Mouse (Mus musculus) neural tube, embryonic 11.5 days (tissue): Measurements from ENCODE around the gene Mrpl22. TPM values are rescaled to one million over a fixed set of nuclear protein-coding genes. Genes with fewer than 3 reads are reported as not detected.
"Not testable (repeated sequence)": the region's sequence is repeated elsewhere in the genome, so short reads cannot be mapped to it uniquely, and the experiment has no call there.

Source experiments
- ATAC-seq: fragments of 200-750 bp; cut with Nextera tagmentation; 2 replicates; pipeline ENCODE4 v1.8.0; 2017; ENCODE audit warnings: moderate number of reproducible peaks, mild to moderate bottlenecking, moderate TSS enrichment, moderate library complexity; ENCODE audit not compliant: insufficient read depth, low FRiP score, low TSS enrichment
- DNase-seq: peaks from one replicate; pipeline ENCODE4 v3.0.0-alpha.2; 2015; ENCODE audit warnings: low spot score
- H3K27ac ChIP-seq: fragments of 300-500 bp; sonication (generic); 2 replicates; pipeline ENCODE4 v1.5.1; 2014; ENCODE audit warnings: low read depth, mild to moderate bottlenecking, low read length
- H3K27me3 ChIP-seq: fragments of 300-500 bp; sonication (generic); 2 replicates; pipeline ENCODE4 v1.6.1; 2014; ENCODE audit warnings: mild to moderate bottlenecking, low read length, mixed read lengths; ENCODE audit not compliant: control insufficient read depth, insufficient read depth
- H3K36me3 ChIP-seq: fragments of 300-500 bp; sonication (generic); 2 replicates; pipeline ENCODE4 v1.6.1; 2014; ENCODE audit warnings: mild to moderate bottlenecking, low read length, moderate library complexity, mixed read lengths; ENCODE audit not compliant: control insufficient read depth, insufficient read depth
- H3K4me1 ChIP-seq: fragments of 300-500 bp; sonication (generic); 2 replicates; pipeline ENCODE4 v1.6.1; 2014; ENCODE audit warnings: low read length, mixed read lengths; ENCODE audit not compliant: control insufficient read depth, insufficient read depth
- H3K4me2 ChIP-seq: fragments of 300-500 bp; sonication (generic); 2 replicates; pipeline ENCODE4 v1.6.1; 2014; ENCODE audit warnings: low read depth, mild to moderate bottlenecking, moderate library complexity
- H3K4me3 ChIP-seq: fragments of 300-500 bp; sonication (generic); 2 replicates; pipeline ENCODE4 v1.5.1; 2014; ENCODE audit warnings: low read depth, low read length
- H3K9ac ChIP-seq: fragments of 300-500 bp; sonication (generic); 2 replicates; pipeline ENCODE4 v1.6.1; 2014; ENCODE audit warnings: mild to moderate bottlenecking, low read length
- H3K9me3 ChIP-seq: fragments of 300-500 bp; sonication (generic); 2 replicates; pipeline ENCODE4 v1.6.1; 2016; ENCODE audit warnings: low read length; ENCODE audit not compliant: control insufficient read depth
- WGBS: fragments of 180-500 bp; shearing (Covaris S2); extraction: QIAGEN DNeasy Blood & Tissue Kit; methylation state at CpG from one replicate; pipeline ENCODE4 v1.1.7; 2014; 5-methylcytosine and 5-hydroxymethylcytosine counted together
- polyA plus RNA-seq: library from polyadenylated mRNA; unstranded; fragments of >200 nt; fragmentation: Nextera tagmentation; extraction: Ambion mirVana; gene quantifications from 2 replicates; pipeline ENCODE4 v1.2.1, GENCODE M21; 2014

Mrpl22 gene
- polyA plus RNA-seq, 1 experiment from 2014 or later: 123 TPM

DNA sequence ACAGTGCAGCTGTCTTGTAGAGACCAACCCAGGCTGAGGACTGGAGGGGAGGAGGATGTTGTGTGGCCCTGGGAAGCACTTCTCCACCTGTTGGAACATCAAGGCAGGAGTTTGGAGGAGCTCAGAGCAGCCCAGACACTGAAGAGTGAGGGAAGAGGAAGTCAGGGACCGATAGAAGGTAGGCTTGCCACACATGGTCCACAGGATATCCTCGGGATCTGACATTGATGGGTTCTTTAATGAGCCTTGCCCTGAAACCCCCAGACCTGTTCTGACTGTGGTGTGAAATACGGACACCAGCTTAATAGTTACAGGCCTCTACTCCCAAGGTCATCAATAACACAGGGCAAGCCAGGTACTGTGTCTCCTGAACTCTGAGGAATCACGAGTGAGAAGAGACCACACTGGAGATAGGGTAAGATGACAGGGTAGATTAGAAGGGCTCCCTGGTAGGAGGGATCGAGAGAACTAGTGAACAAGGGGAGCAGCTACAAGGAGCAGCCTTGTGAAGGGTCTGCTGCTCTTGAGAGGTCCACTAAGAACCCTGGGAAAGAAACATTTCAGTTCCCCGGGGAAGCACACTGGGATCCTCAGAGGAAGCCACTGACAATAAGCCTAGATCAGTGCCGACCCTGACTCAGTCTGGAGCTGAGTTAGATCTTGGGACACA is 42.3 kb downstream of the Mrpl22 start:
- no peak for ATAC-seq
- H3K4me3 ChIP-seq: no peak overlapping the region
- 80% methylated on average over 7 of the region's 7 CpGs for WGBS

DNA sequence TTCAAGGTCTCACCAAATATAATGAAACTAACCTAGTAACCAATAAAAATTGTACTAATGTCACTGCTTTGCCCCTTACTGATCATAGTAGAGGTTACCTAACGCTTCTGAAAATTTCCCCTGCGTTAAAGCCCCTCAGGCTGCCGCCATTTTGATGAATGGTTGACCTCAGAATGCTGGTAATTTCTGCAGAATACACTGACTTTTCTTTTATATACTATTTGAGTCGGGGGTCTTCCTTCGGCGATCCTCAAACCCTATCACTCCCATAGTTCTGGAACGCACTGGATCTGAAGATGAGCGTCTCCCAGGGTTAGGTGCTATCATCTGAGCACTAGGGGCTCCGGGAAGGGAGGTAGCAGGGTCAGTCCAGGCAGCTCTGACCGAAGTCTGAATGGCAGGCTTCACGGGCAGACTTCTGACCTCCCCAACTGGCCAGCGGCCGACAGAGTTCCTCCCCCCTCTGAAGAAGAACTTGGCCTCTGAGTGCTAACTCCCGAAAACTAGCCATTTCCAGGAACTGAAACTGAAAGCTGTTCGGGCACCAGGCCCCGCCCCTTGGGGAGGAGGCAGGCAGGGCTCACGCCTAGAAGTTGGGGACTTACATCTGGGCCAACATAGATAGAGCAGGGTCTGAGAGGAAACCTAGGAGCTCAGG is 43.1 kb downstream of the Mrpl22 start:
- no peak overlapping the region for H3K27ac ChIP-seq
- H3K4me1 ChIP-seq: 0 out of 2 replicates have a peak, but pooled peaks cover 8% of the 10 kb centered on the region
- 43% methylated on average over 15 of the region's 17 CpGs for WGBS
- ATAC-seq (no peak), DNase-seq (peak; percentile 42)
- no peaks in the 10 kb centered on the region for H3K36me3 ChIP-seq
- H3K4me3 ChIP-seq: peak overlapping the region; percentile 26
- H3K9me3 ChIP-seq: no peaks in the 10 kb centered on the region
- no peaks in the 10 kb centered on the region for H3K27me3 ChIP-seq
- peak overlapping the region; percentile 37 for H3K4me2 ChIP-seq
- peak overlapping the region; percentile 44; the same call in 1 of the 2 replicates for H3K9ac ChIP-seq

More for the DNA sequence above, 42.3 kb downstream of the Mrpl22 start:
- H3K4me2 ChIP-seq: no peak overlapping the region
- no peak overlapping the region for H3K9ac ChIP-seq
- H3K27me3 ChIP-seq: no peaks in the 10 kb centered on the region
- H3K27ac ChIP-seq: no peak overlapping the region
- no peaks in the 10 kb centered on the region for H3K9me3 ChIP-seq
- no peak for DNase-seq
- H3K36me3 ChIP-seq: no peaks in the 10 kb centered on the region
- H3K4me1 ChIP-seq: 0 out of 2 replicates have a peak, but pooled peaks cover 8% of the 10 kb centered on the region

- H3K4me3 ChIP-seq, H3K4me2 ChIP-seq, H3K9ac ChIP-seq, H3K4me1 ChIP-seq, H3K27ac ChIP-seq, H3K36me3 ChIP-seq, DNase-seq, H3K9me3 ChIP-seq, ATAC-seq, H3K27me3 ChIP-seq: not testable (repeated sequence)
- 28% methylated on average over 2 of the region's 3 CpGs for WGBS
Measured at GRCm38 (mm10) chr11:58215049-58215430, 43.6 kb downstream of the Mrpl22 start.

DNA sequence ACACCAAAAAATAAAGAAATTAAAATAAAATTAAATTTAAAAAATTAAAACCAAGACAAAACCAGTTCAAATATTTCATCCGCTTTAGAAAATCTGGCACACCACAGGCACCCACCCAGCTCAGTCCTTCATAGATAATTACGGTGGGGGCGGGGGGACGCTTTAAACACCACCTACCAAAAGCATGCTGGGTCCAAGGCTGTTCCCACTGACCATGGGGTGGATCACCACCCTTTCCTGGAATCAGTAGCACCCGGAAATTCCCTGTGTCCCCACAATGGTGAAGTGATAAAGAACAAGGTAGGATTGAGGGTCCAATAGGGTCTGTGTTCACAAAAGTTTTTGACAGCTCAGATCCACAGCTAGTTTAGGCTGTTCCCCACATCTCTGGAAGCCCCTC is 44.4 kb downstream of the Mrpl22 start:
- no peak overlapping the region for H3K9ac ChIP-seq
- ATAC-seq (no peak), DNase-seq (no peak)
- WGBS: 84% methylated on average over 5 of the region's 5 CpGs
- H3K4me3 ChIP-seq: no peak overlapping the region
- no peak overlapping the region for H3K4me2 ChIP-seq
- 0 out of 2 replicates have a peak, but pooled peaks cover 8% of the 10 kb centered on the region for H3K4me1 ChIP-seq
- H3K27ac ChIP-seq: no peak overlapping the region
- no peaks in the 10 kb centered on the region for H3K9me3 ChIP-seq
- no peaks in the 10 kb centered on the region for H3K27me3 ChIP-seq
- no peaks in the 10 kb centered on the region for H3K36me3 ChIP-seq

DNA sequence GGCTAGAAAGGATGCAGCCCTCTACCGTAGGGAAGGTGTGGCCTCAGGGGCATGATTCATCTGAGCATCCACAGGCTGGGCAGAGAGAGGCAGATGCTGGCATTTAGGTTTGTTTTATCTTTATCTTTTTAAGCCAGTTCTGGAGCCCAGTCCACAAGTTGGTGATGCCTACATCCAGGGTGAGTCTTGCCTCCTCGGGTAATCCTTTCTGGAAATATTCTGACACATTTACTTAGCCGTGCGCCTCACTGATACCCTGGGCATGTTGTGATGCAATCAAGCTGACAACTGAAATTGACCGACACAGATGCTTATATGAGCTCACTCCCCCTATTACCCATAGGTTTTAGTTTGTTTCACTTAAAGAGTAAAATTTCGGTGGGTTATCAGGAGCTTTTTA is 45.4 kb downstream of the Mrpl22 start:
- ATAC-seq: no peak

GRCm38 (mm10) chr11:58223751-58224150 is 52.3 kb downstream of the Mrpl22 start:
- H3K36me3 ChIP-seq: no peaks in the 10 kb centered on the region
- H3K4me1 ChIP-seq: no peaks in the 10 kb centered on the region
- no peak overlapping the region for H3K9ac ChIP-seq
- no peak overlapping the region for H3K27ac ChIP-seq
- DNase-seq (no peak), ATAC-seq (no peak)
- 60% methylated on average over 4 of the region's 4 CpGs for WGBS
- H3K4me3 ChIP-seq: no peak overlapping the region
- H3K4me2 ChIP-seq: no peak overlapping the region
- H3K9me3 ChIP-seq: no peaks in the 10 kb centered on the region
- H3K27me3 ChIP-seq: no peaks in the 10 kb centered on the region

More for the DNA sequence above, 45.4 kb downstream of the Mrpl22 start:
- Histone ChIP-seq H3K27me3 (no peaks in the 10 kb centered on the region), H3K4me2 (no peak overlapping the region), H3K27ac (no peak overlapping the region), H3K4me3 (no peak overlapping the region), H3K4me1 (0 out of 2 replicates have a peak, but pooled peaks cover 4% of the 10 kb centered on the region), H3K9ac (no peak overlapping the region), H3K36me3 (no peaks in the 10 kb centered on the region), H3K9me3 (no peaks in the 10 kb centered on the region)
- 85% methylated on average over 6 of the region's 6 CpGs for WGBS
- DNase-seq: no peak

- H3K27me3 ChIP-seq: no peaks in the 10 kb centered on the region
- WGBS: 51% methylated on average over 7 of the region's 7 CpGs
- no peak overlapping the region for H3K27ac ChIP-seq
- ATAC-seq: no peak
- no peak overlapping the region for H3K9ac ChIP-seq
- no peaks in the 10 kb centered on the region for H3K4me1 ChIP-seq
- no peak for DNase-seq
- H3K9me3 ChIP-seq: no peaks in the 10 kb centered on the region
- H3K4me3 ChIP-seq: no peak overlapping the region
- no peaks in the 10 kb centered on the region for H3K36me3 ChIP-seq
- no peak overlapping the region for H3K4me2 ChIP-seq
Measured at GRCm38 (mm10) chr11:58224313-58224712, 52.9 kb downstream of the Mrpl22 start.

- not testable (repeated sequence) for H3K4me1 ChIP-seq, H3K36me3 ChIP-seq, H3K4me3 ChIP-seq, H3K27ac ChIP-seq, ATAC-seq, H3K27me3 ChIP-seq, H3K9me3 ChIP-seq, DNase-seq, H3K9ac ChIP-seq, H3K4me2 ChIP-seq
- WGBS: 80% methylated on average over 2 of the region's 2 CpGs
Measured at GRCm38 (mm10) chr11:58224872-58225271, 53.4 kb downstream of the Mrpl22 start.

DNA sequence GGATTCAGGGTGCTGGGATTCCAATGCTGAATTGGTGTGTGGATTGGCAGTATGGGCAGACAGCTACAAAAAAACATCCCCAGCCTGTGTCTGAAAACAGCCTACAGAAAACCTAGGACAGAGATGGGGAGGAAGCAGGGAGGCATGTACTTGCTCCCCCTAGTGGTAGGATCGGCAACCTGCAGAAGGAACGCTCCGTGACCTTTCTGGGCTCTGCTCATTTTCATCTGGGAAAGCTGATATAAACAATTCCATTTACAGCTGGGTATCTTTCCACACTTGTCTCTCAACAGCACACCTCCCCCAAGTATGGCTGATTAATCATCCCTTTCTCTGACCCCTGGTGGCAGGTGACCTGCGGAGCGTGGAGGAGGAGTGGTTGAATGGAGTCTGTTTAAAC is 54.2 kb downstream of the Mrpl22 start:
- H3K4me1 ChIP-seq: no peaks in the 10 kb centered on the region
- no peak for ATAC-seq
- no peaks in the 10 kb centered on the region for H3K9me3 ChIP-seq
- peak; percentile 81 for DNase-seq
- H3K27ac ChIP-seq: no peak overlapping the region
- H3K4me3 ChIP-seq: no peak overlapping the region
- H3K4me2 ChIP-seq: no peak overlapping the region
- 8% methylated on average over 5 of the region's 5 CpGs for WGBS
- no peaks in the 10 kb centered on the region for H3K36me3 ChIP-seq
- H3K9ac ChIP-seq: no peak overlapping the region
- H3K27me3 ChIP-seq: no peaks in the 10 kb centered on the region
